Mouse (Mus musculus) hindbrain, embryonic 14.5 days (tissue): Measurements from ENCODE around the gene Dclre1c. TPM values are rescaled to one million over a fixed set of nuclear protein-coding genes. Genes with fewer than 3 reads are reported as not detected.

Experiments
- ATAC-seq: fragments of 200-750 bp; cut with Nextera tagmentation; 2 replicates; pipeline ENCODE4 v1.8.0; 2017; ENCODE audit warnings: moderate number of reproducible peaks, mild to moderate bottlenecking, moderate TSS enrichment, moderate library complexity; ENCODE audit not compliant: low FRiP score
- DNase-seq: peaks from one replicate; pipeline ENCODE4 v3.0.0-alpha.2; 2015; ENCODE audit warnings: low spot score
- H3K27ac ChIP-seq: fragments of 300-500 bp; sonication (generic); 2 replicates; pipeline ENCODE4 v1.5.1; 2014; ENCODE audit warnings: mild to moderate bottlenecking, moderate library complexity
- H3K27me3 ChIP-seq: fragments of 300-500 bp; sonication (generic); 2 replicates; pipeline ENCODE4 v1.6.1; 2014; ENCODE audit warnings: mild to moderate bottlenecking, low read length, mixed read lengths; ENCODE audit not compliant: control insufficient read depth, insufficient read depth
- H3K36me3 ChIP-seq: fragments of 300-500 bp; sonication (generic); replicated peaks from 2 replicates; pipeline ENCODE4 v1.6.1; 2014; ENCODE audit not compliant: control insufficient read depth, insufficient read depth
- H3K4me1 ChIP-seq: fragments of 300-500 bp; sonication (generic); replicated peaks from 2 replicates; pipeline ENCODE4 v1.6.1; 2014; ENCODE audit warnings: antibody characterized with exemption, low read length, mixed read lengths; ENCODE audit not compliant: control insufficient read depth, insufficient read depth
- H3K4me2 ChIP-seq: fragments of 300-500 bp; sonication (generic); replicated peaks from 2 replicates; pipeline ENCODE4 v1.6.1; 2014; ENCODE audit warnings: mild to moderate bottlenecking, moderate library complexity
- H3K4me3 ChIP-seq: fragments of 300-500 bp; sonication (generic); replicated peaks from 2 replicates; pipeline ENCODE4 v1.5.1; 2014; ENCODE audit warnings: mild to moderate bottlenecking, low read length
- H3K9ac ChIP-seq: fragments of 300-500 bp; sonication (generic); 2 replicates; pipeline ENCODE4 v1.6.1; 2014
- H3K9me3 ChIP-seq: fragments of 300-500 bp; sonication (generic); 2 replicates; pipeline ENCODE4 v1.6.1; 2016; ENCODE audit warnings: low read length; ENCODE audit not compliant: control insufficient read depth
- WGBS: fragments of 180-500 bp; shearing (Covaris S2); extraction: QIAGEN DNeasy Blood & Tissue Kit; methylation state at CpG from one replicate; pipeline ENCODE4 v1.1.7; 2014; 5-methylcytosine and 5-hydroxymethylcytosine counted together
- polyA plus RNA-seq: library from polyadenylated mRNA; unstranded; fragments of >200 nt; fragmentation: Nextera tagmentation; extraction: Ambion mirVana; gene quantifications from 2 replicates; pipeline ENCODE4 v1.2.1, GENCODE M21; 2014

Gene Dclre1c
- polyA plus RNA-seq, 1 experiment from 2014 or later = 9.4 TPM

DNA sequence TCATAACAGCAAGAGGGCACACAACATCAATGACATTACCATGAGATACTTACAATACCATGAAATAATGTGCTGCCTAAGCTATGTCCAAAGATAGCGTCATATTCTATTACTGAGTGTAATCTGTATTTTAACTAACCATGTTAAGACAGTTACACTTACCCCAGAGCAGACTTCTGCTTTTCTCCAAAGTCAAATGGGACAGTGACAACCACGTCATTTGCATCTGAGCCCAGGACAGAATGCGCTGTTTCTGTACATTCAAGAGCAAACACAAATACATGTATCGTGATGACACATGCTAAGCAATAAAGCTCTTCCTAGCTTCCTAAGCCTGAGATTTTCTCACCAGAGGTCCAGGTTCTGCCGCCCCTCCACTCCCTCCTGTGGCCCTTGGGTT is 77.0 kb downstream of the Dclre1c start:
- H3K9ac ChIP-seq = no peak overlapping the region
- H3K27ac ChIP-seq = no peak overlapping the region
- H3K9me3 ChIP-seq = no peaks in the 10 kb centered on the region
- no peaks in the 10 kb centered on the region for H3K4me1 ChIP-seq
- WGBS = 96% methylated on average over 5 of the region's 5 CpGs
- DNase-seq (no peak), ATAC-seq (no peak)
- no peak overlapping the region for H3K4me2 ChIP-seq
- H3K4me3 ChIP-seq = no peak overlapping the region
- H3K27me3 ChIP-seq = no peaks in the 10 kb centered on the region
- peaks cover 65% of the 10 kb centered on the region for H3K36me3 ChIP-seq

DNA sequence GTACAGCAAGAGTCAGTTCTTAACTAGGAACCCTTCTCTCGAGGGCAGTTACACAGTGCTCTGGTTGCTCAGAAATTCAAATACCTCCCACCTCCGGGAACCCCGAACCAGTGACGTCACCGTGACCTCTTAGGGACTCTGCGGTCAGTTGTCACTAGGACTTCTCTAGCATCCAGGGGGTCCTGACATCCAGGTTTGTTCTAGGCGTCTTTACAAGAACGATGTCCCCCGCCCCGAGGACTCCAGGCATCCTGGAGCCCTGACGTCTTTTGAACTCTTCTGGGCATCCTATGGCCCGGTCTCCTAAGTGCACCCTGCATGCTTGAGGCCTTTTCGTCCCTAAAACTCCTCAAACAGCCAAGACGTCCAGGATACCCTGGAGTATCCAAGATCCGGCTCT is 88.1 kb downstream of the Dclre1c start:
- Histone ChIP-seq H3K27ac (peak overlapping the region; percentile 84), H3K4me2 (peak overlapping the region; percentile 76), H3K27me3 (no peaks in the 10 kb centered on the region), H3K9ac (peak overlapping the region; percentile 90), H3K4me1 (peaks cover 15% of the 10 kb centered on the region), H3K36me3 (peaks cover 34% of the 10 kb centered on the region), H3K4me3 (peak overlapping the region; percentile 80), H3K9me3 (no peaks in the 10 kb centered on the region)
- WGBS = 0% methylated on average over 15 of the region's 15 CpGs
- DNase-seq (peak; percentile 36), ATAC-seq (no peak)

DNA sequence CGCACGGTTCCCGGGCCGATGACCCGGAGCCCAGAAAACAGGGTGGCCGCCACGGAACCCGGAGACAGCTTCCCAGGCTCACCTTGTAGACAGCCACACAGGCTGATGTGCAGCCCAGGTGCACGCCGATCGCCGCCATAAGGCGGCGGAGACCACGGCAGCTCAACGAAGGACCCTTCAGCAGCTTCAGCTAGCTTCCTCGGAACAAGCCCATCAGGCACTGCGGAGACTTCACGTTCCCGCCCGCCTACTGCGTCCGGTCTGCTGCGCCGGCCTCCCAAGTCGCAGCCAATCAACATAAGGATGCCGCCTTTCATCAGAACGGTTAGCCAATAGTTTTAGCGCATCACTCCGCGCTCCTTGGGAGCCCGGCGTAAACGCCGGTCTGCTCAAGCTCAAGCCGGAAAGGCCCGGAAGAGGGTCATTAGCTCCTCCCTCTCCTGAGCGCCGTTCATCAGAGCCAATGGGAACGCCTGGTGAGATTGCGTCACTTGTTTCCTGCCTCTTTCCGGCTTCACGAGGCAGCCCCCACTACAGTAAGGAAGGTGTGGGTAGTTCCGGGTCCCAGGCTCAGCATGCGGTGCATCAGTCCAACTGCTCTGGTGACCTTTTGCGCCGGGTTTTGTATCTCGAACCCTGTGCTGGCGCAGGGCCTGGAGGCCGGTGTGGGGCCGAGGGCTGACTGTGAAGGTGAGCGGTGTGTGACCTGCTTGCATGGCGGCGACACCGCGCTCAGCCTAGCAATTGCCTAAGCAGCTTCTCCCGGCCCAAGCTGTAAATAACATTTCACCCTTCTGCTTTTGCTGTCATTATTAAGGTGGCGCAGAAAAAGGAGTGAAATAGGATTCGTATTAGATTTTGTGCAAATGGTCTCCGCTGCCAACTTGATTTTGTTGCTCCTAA is 88.9 kb downstream of the Dclre1c start, which contains the start of the genes Gm45902, Hspa14 and Cdnf:
Gene Gm45902, minus strand, starts transcription at position 239 of the 903 bp plus-strand sequence.
Gene Hspa14, minus strand, starts transcription at position 263 of the 903 bp plus-strand sequence.
Gene Cdnf, plus strand, starts transcription at position 479 of the 903 bp plus-strand sequence.
- WGBS = under 1% methylated on average over 60 of the region's 60 CpGs

More for the DNA sequence above, 88.9 kb downstream of the Dclre1c start, which contains the start of the genes Gm45902, Hspa14 and Cdnf:
- Histone ChIP-seq H3K9ac (peak within 1 kb of the TSS; percentile 90), H3K36me3 (peaks cover 29% of the 10 kb centered on the region), H3K4me1 (peaks cover 15% of the 10 kb centered on the region), H3K4me3 (peak within 1 kb of the TSS; percentile 80), H3K27ac (peak within 1 kb of the TSS; percentile 86), H3K4me2 (peak within 1 kb of the TSS; percentile 76), H3K9me3 (no peaks in the 10 kb centered on the region), H3K27me3 (no peaks in the 10 kb centered on the region)
- peak; percentile 100 for ATAC-seq
- DNase-seq = peak; percentile 96

Other genes starting within 250 kb of the Dclre1c start
- gene Nmt2, start 139.9 kb upstream of the Dclre1c start, polyA plus RNA-seq = 98.2 and 103 TPM in 2 replicates
- gene Rpp38, start 91.5 kb upstream of the Dclre1c start, polyA plus RNA-seq = 13.2 and 15.4 TPM in 2 replicates
- gene Acbd7, start 88.0 kb upstream of the Dclre1c start, polyA plus RNA-seq = 3.4 and 4.2 TPM in 2 replicates
- gene Olah, start 26.9 kb upstream of the Dclre1c start, polyA plus RNA-seq = not detected in 2 replicates
- 6.5 and 8.4 TPM in 2 replicates for gene Meig1, start 1.5 kb upstream of the Dclre1c start, polyA plus RNA-seq
- gene Suv39h2, start 50.9 kb downstream of the Dclre1c start, polyA plus RNA-seq = 10.0 and 11.1 TPM in 2 replicates
- 7.5 and 8.8 TPM in 2 replicates for gene Gm45902, start 88.7 kb downstream of the Dclre1c start, polyA plus RNA-seq
- gene Hspa14, start 88.7 kb downstream of the Dclre1c start, polyA plus RNA-seq = 66.4 and 67.7 TPM in 2 replicates
- 0.10 and 0.24 TPM in 2 replicates for gene Cdnf, start 88.9 kb downstream of the Dclre1c start, polyA plus RNA-seq
- 38.7 and 39.9 TPM in 2 replicates for gene Fam107b, start 146.4 kb downstream of the Dclre1c start, polyA plus RNA-seq